Mouse (Mus musculus): ENCODE data around the gene Nodal. TPM values are rescaled to one million over a fixed set of nuclear protein-coding genes. Genes with fewer than 3 reads are reported as not detected.
"Not testable (repeated sequence)": the region's sequence is repeated elsewhere in the genome, so short reads cannot be mapped to it uniquely, and the experiment has no call there.

Nodal gene
- total RNA-seq, 2 experiments from 2014 or later = 0.23 to 0.27 TPM

DNA sequence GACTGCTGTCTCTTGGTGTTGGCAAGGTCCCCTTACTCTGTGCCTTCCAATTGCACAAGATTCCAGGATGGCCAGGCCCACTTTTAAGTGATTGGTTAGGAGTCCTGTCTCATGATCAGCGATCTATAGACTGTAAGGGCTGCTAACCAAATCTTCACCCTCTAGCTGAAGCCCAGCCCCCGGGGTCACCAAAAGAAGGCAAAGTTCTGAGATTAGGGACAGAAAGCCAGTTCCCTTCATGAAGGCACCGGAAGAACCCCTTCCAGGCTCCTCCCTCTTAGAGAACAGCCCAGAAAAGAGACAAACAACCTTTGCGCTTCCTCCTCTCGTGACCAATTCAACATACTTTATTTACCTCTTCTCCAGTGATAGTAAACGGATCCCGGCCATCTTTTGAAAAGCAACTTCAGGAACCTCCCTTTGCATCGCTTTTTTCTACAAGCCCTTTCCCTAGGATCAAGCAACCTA, 33.7 kb downstream of the Nodal start:
- peak overlapping the region; percentile 89 for H3K27ac ChIP-seq
- peak overlapping the region; percentile 99 for H3K4me3 ChIP-seq
- DNase-seq (ENCODE audit: low spot score in 2 of 2) = no peak
- TF ChIP-seq CTCF (conservative IDR thresholded peaks at IDR 0.05) = no peak

DNA sequence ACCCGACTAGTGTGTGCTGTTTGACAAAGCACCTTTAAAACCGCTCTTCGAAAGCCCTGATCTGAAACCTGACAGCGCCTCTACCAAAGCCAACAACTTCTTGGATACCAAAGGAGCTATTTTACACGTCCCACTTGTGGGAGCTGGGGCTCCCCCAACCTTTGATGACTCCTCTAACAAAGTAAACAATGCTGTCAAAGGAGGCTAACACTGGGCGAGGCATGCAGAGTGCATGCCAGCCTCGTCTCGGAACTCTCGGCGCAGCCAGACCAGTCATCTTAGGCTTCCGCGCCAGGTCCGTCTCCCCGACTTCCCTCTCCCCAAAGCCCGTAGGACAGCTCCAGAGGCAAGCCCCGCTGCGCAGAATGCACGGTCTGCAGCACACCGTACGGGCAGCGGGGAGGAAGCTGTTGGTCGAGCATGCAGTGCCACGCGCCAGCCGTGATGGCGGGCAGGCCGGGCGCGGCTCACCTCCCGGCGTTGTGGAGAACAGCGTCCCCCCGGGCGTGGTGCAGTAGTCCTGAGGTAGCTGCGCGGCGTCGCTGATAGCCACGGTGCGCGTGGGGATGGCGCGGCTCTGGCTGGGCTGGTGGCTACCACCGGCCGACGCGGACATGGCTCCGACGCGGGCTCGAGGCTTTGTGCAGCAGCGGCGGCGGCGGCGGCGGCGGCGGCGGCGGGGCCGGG, 34.3 kb downstream of the Nodal start:
- peak overlapping the region; percentile 89 for H3K27ac ChIP-seq
- peak in 1 of 2 experiments; percentile 50 for DNase-seq (ENCODE audit: low spot score in 2 of 2)
- peak; percentile 15; the same call in 1 of the 2 replicates for TF ChIP-seq CTCF (conservative IDR thresholded peaks at IDR 0.05)
- H3K4me3 ChIP-seq = peak overlapping the region; percentile 99

GRCm38 (mm10) chr10:61452645-61453044, 34.9 kb downstream of the Nodal start, which contains the start of gene Eif4ebp2:
Gene Eif4ebp2 (minus strand): TSS chr10:61452661.
- peak within 1 kb of the TSS; percentile 89 for H3K27ac ChIP-seq
- no peak for TF ChIP-seq CTCF (conservative IDR thresholded peaks at IDR 0.05)
- DNase-seq (ENCODE audit: low spot score in 2 of 2) = peak; percentile 99 to 100
- peak within 1 kb of the TSS; percentile 99 for H3K4me3 ChIP-seq

DNA sequence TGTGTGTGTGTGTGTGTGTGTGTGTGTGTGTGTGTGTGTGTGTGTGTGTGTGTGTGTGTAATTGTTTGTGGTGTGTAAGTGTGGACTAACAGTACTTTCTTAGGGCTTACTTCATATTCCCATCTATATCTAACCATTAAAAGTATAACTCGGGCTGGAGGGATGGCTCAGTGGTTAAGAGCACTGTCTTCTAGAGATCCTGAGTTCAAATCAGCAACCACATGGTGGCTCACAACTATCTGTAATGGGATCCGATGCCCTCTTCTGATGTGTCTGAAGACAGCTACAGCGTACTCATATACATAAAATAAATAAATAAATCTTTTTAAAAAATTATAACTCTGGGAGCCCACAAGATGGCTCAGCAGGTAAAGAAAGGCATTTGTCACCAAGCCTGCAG, 35.4 kb downstream of the Nodal start:
- DNase-seq (ENCODE audit: low spot score in 2 of 2); H3K27ac ChIP-seq; H3K4me3 ChIP-seq: not testable (repeated sequence)

DNA sequence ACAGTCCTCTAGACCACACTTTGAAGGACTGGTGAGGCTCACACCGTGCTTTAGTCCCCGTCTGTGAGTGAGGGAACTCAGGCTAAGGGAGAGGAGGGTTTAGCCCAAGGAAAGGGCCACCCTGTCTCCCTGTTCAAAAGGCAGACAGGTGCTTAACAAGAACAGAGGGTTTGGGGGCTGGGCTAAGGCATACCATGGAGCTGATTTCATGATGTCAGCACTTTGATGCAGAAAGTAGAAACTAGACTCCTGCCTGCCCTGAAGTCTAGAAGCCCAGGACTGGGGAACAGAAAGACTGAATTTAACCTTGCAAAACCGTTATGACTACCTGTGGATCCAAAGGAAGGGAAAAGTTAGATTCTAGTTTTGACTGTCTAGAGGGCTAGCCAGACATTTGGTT, 39.4 kb downstream of the Nodal start:
- no peak overlapping the region for H3K27ac ChIP-seq
- no peak overlapping the region for H3K4me3 ChIP-seq
- no peak for TF ChIP-seq CTCF (conservative IDR thresholded peaks at IDR 0.05)
- DNase-seq (ENCODE audit: low spot score in 2 of 2) = no peak

DNA sequence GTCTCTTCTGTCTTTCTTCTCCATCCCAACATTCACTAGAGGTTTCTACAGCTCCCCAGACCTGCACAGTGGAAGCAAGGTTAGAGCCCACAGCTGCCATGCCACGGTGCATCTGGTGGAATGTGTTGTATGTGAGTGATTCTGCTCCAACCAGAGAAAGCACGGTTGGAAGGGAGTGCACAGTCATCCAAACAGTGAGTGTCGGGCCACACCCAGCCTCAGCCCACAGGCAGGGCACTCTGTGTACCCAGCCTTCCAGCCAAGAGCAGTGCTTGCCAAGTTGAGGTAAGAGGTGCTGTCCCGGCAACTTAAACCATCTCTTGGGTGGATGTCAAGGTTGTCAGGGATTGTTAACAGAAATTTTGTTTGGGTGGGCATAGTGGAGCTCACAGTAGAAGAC, 47.2 kb downstream of the Nodal start:
- H3K27ac ChIP-seq = no peak overlapping the region
- no peak for TF ChIP-seq CTCF (conservative IDR thresholded peaks at IDR 0.05)
- no peak for DNase-seq (ENCODE audit: low spot score in 2 of 2)
- H3K4me3 ChIP-seq = no peak overlapping the region

DNA sequence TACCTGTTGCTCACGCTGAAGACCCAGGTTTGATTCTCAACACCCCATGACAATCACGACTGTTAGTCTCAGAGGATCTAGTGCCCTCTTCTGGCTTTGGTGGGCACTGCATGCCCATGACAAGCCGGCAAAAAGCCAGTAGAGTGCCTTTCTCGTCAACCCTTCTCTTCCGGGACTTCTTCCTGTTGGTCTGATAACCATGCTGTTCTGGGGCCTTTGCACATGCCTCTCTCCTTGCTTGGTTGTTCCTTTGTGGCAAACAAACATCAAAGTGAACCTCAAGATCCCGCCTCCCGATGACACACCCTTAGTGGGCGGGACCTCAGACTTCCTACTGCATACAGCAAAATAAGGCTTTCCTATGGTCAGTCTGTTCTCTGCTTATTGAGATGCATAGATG, 48.5 kb downstream of the Nodal start:
- DNase-seq (ENCODE audit: low spot score in 2 of 2) = no peak
- peak; percentile 66 for TF ChIP-seq CTCF (conservative IDR thresholded peaks at IDR 0.05)
- Histone ChIP-seq H3K27ac (no peak overlapping the region), H3K4me3 (no peak overlapping the region)

DNA sequence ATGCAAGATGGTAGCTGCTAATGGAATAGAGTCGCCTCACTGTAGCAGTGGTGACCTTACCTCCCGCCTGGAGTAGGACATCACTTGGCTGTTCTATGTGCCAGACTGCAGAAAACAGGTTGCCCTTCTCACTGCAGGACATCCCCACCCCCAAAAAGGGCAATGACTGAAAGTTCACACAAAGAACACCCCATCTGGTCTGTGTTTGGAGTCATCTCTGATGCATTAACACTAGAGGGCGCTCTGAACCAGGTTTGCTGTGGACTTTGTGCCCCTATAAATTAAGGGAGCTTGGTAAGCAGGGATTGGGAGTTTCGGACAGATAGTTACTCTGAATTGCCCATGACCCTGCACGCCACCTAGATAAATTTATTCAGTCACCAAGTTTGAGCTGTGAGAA, 49.1 kb downstream of the Nodal start:
- peak; percentile 81 for TF ChIP-seq CTCF (conservative IDR thresholded peaks at IDR 0.05)
- no peak overlapping the region for H3K4me3 ChIP-seq
- DNase-seq (ENCODE audit: low spot score in 2 of 2) = peak in 1 of 2 experiments; percentile 41
- no peak overlapping the region for H3K27ac ChIP-seq

DNA sequence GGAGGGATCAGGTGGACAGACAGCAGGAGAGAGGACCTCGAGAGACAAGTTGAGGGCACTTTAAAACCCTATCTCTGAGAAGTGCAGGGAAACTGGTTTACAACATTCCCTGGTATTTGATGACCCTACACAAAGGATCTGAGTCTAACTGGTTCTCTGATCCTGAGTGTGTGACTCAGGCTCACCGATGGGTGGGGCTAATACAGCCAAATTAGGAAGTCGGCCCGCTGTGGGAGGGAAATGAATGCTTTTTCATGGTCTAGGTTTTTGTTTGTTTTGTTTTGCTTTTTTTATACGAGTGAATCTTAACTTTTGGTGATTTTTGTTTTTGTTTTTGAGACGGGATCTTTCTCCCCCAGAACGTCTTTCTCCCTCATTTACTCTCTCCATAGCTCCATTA, 51.1 kb downstream of the Nodal start:
- H3K27ac ChIP-seq = no peak overlapping the region
- no peak for DNase-seq (ENCODE audit: low spot score in 2 of 2)
- TF ChIP-seq CTCF (conservative IDR thresholded peaks at IDR 0.05) = no peak
- H3K4me3 ChIP-seq = no peak overlapping the region

DNA sequence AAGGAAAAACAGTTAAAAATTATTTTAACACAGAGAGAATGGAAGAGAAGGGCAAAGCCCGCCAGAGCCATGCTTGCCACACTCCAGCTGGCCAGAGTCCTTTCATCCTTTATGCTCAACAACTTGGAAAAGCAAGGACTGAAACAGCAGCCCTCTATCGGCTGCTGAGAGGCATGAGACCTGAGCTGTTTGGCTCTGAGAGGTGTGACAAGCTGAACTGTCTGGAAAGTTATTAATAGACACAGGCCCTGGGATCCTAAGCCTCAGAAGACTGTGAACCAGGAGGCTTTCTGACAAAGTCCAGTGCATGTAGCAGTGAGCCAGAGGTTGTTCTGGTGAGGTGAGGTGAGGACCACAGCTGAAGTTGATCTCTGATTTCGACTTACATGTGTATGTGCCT, 55.9 kb downstream of the Nodal start:
- no peak for DNase-seq (ENCODE audit: low spot score in 2 of 2)
- no peak overlapping the region for H3K4me3 ChIP-seq
- H3K27ac ChIP-seq = no peak overlapping the region
- TF ChIP-seq CTCF (conservative IDR thresholded peaks at IDR 0.05) = peak; percentile 38

DNA sequence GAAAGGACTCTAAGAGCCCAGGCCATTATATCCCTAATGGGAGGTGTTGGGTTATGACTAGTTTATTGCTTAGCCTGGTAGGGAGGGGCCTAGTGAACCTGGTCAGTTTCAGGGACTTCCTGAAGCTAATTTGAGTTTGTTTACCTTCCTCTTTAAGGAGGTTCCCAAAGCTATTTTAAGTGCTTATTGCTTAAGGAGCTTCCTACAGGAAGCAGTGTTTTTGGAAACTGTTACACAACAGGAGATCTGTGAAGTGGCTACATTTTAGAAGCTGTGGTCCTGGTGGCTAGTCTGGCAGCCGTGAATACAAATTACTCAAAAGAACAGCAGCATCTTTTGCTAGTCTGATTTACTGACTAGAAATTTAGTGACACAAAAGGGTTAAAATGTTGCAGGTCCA, 56.6 kb downstream of the Nodal start:
- Histone ChIP-seq H3K4me3 (no peak overlapping the region), H3K27ac (no peak overlapping the region)
- TF ChIP-seq CTCF (conservative IDR thresholded peaks at IDR 0.05) = no peak
- DNase-seq (ENCODE audit: low spot score in 2 of 2) = no peak

Other genes with a start within 250 kb of the Nodal start
- gene Tbata, start 246.0 kb upstream of the Nodal start, total RNA-seq (2021) = 10 to 100 TPM in 1 of 2 experiments, 1 to 10 TPM in 1; 8.5 to 10.6 TPM
- gene Adamts14, start 144.5 kb upstream of the Nodal start, total RNA-seq (2021) = 1 to 10 TPM in 1 of 2 experiments, under 1 TPM in 1; 0.92 to 1.5 TPM
- not detected for gene Prf1, start 120.1 kb upstream of the Nodal start, total RNA-seq (2021)
- gene Pald1, start 34.4 kb upstream of the Nodal start, total RNA-seq (2021) = 10 to 100 TPM; 15.2 to 16.3 TPM
- 10 to 100 TPM; 47.6 to 57.0 TPM for gene Eif4ebp2, start 34.7 kb downstream of the Nodal start, total RNA-seq (2021)
- gene Lrrc20, start 57.8 kb downstream of the Nodal start, total RNA-seq (2021) = 10 to 100 TPM; 21.4 to 24.4 TPM
- gene Npffr1, start 177.5 kb downstream of the Nodal start, total RNA-seq (2021) = 1 to 10 TPM; 4.0 to 4.7 TPM
- 10 to 100 TPM; 96.5 to 98.5 TPM for gene Ppa1, start 230.6 kb downstream of the Nodal start, total RNA-seq (2021)